Mouse (Mus musculus) kidney, embryonic 16.5 days (tissue): ENCODE measurements around the gene Zmynd8. TPM values are rescaled to one million over a fixed set of nuclear protein-coding genes. Genes with fewer than 3 reads are reported as not detected.
"Not testable (repeated sequence)": the region's sequence is repeated elsewhere in the genome, so short reads cannot be mapped to it uniquely, and the experiment has no call there.

ENCODE experiments used
- ATAC-seq: fragments of 200-750 bp; cut with Nextera tagmentation; 2 replicates; pipeline ENCODE4 v1.8.0; 2017; ENCODE audit warnings: moderate TSS enrichment; ENCODE audit not compliant: low FRiP score, low TSS enrichment
- H3K27ac ChIP-seq: fragments of 300-500 bp; sonication (generic); 2 replicates; pipeline ENCODE4 v1.5.1; 2014; ENCODE audit warnings: low read length
- H3K27me3 ChIP-seq: fragments of 300-500 bp; sonication (generic); 2 replicates; pipeline ENCODE4 v1.6.1; 2014; ENCODE audit warnings: low read length, control low read depth, mixed read lengths; ENCODE audit not compliant: insufficient read depth
- H3K36me3 ChIP-seq: fragments of 300-500 bp; sonication (generic); 2 replicates; pipeline ENCODE4 v1.6.1; 2014; ENCODE audit warnings: low read length, control low read depth, mixed read lengths; ENCODE audit not compliant: insufficient read depth
- H3K4me1 ChIP-seq: fragments of 300-500 bp; sonication (generic); 2 replicates; pipeline ENCODE4 v1.6.1; 2014; ENCODE audit warnings: low read length, control low read depth, mixed read lengths; ENCODE audit not compliant: insufficient read depth
- H3K4me2 ChIP-seq: fragments of 300-500 bp; sonication (generic); replicated peaks from 2 replicates; pipeline ENCODE4 v1.6.1; 2014; ENCODE audit warnings: low read depth, low read length
- H3K4me3 ChIP-seq: fragments of 300-500 bp; sonication (generic); 2 replicates; pipeline ENCODE4 v1.5.1; 2014; ENCODE audit warnings: mild to moderate bottlenecking, low read length
- H3K9ac ChIP-seq: fragments of 300-500 bp; sonication (generic); replicated peaks from 2 replicates; pipeline ENCODE4 v1.6.1; 2014; ENCODE audit warnings: low read length
- H3K9me3 ChIP-seq: fragments of 300-500 bp; sonication (generic); 2 replicates; pipeline ENCODE4 v1.6.1; 2016; ENCODE audit warnings: low read length, control low read depth
- WGBS: fragments of 180-500 bp; shearing (Covaris S2); extraction: QIAGEN DNeasy Blood & Tissue Kit; methylation state at CpG from one replicate; pipeline ENCODE4 v1.1.7; 2014; 5-methylcytosine and 5-hydroxymethylcytosine counted together
- polyA plus RNA-seq: library from polyadenylated mRNA; unstranded; fragments of >200 nt; fragmentation: Nextera tagmentation; extraction: Ambion mirVana; gene quantifications from 2 replicates; pipeline ENCODE4 v1.2.1, GENCODE M21; 2015

The Zmynd8 gene
- polyA plus RNA-seq, 1 experiment from 2014 or later, result 58.2 TPM

DNA sequence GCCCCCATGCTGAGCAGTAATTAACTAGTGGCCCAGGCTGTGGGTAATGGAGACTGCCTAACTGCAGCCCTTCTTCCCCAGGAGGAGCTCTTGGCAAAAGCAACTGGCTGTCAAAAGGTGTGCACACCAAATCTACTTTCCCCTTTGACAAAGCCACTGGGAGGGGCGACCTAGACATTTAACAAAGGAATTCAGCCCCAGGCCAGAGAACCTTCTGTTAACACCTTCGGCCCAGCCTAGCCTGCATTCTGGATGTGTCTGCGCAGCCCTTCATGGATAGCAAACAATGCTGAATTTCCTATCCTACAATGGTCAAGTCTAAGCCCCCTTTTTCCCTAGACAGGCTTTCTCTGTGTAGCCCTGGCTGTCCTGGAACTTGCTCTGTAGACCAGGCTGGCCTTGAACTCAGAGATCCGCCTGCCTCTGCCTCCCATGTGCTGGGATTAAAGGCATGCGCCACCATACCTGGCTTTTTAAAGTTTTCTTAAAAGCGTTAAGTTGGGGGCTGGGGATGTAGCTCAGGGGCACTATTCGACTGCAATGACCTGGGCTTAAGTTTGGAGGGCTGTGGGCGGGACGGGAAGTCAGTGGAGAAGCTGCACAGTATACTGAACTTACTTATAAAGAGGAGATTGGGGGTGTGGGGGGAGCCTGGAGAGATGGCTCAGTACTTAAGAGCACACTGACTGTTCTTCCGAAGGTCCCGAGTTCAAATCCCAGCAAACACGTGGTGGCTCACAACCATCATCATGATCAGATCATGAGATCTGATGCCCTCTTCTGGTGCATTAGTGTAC lies 90.4 kb downstream of the Zmynd8 start:
- Histone ChIP-seq H3K4me1 (no peaks in the 10 kb centered on the region), H3K27me3 (no peaks in the 10 kb centered on the region), H3K4me2 (no peak overlapping the region), H3K27ac (no peak overlapping the region), H3K9ac (no peak overlapping the region), H3K4me3 (no peak overlapping the region), H3K36me3 (peaks cover 77% of the 10 kb centered on the region), H3K9me3 (0 out of 2 replicates have a peak, but pooled peaks cover 2% of the 10 kb centered on the region)
- no peak for ATAC-seq
- 94% methylated on average over 12 of the region's 12 CpGs for WGBS

DNA sequence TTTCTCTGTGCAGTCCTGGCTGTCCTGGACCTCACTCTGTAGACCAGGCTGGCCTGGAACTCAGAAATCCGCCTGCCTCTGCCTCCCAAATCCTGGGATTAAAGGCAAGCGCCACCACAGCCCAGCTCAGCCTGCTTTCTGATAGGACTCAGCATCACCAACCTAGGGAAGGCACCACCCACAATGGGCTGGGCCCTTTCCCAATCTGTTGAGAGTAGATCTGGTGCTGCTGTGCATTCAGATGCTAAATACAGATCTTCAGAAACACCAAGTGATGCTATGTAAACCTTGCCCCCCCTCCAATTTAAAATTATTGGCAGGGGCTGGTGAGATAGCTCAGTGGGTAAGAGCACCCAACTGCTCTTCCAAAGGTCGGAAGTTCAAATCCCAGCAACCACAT lies 98.6 kb downstream of the Zmynd8 start:
- not testable (repeated sequence) for H3K9me3 ChIP-seq, H3K27me3 ChIP-seq, H3K9ac ChIP-seq, H3K4me2 ChIP-seq, ATAC-seq, H3K27ac ChIP-seq, H3K4me1 ChIP-seq, H3K4me3 ChIP-seq
- H3K36me3 ChIP-seq, result peaks cover 75% of the 10 kb centered on the region
- WGBS, result 84% methylated on average over 3 of the region's 3 CpGs

DNA sequence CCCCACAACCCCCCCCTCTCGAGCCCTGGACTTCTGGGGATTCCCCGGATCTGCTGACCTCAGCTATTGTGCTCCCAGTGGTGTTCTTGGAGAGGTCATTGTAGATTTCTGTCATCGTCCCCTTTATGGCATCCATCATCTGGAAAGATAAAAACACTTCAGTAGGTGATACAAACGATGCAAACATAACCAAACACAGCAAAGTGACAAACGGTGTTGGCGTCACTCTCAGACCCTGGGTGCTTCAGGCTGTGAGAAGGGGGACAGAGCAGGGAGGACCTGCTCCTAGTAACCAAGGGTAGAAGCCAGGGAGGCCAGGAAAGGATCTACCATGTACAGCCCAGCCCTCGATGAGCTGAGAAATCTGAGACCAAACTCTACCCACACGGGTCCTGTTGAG lies 100.9 kb downstream of the Zmynd8 start:
- no peak overlapping the region for H3K4me3 ChIP-seq
- no peaks in the 10 kb centered on the region for H3K9me3 ChIP-seq
- H3K27me3 ChIP-seq, result no peaks in the 10 kb centered on the region
- no peak overlapping the region for H3K4me2 ChIP-seq
- H3K9ac ChIP-seq, result no peak overlapping the region
- H3K4me1 ChIP-seq, result no peaks in the 10 kb centered on the region
- H3K27ac ChIP-seq, result no peak overlapping the region
- H3K36me3 ChIP-seq, result peaks cover 78% of the 10 kb centered on the region
- no peak for ATAC-seq
- 67% methylated on average over 8 of the region's 8 CpGs for WGBS

DNA sequence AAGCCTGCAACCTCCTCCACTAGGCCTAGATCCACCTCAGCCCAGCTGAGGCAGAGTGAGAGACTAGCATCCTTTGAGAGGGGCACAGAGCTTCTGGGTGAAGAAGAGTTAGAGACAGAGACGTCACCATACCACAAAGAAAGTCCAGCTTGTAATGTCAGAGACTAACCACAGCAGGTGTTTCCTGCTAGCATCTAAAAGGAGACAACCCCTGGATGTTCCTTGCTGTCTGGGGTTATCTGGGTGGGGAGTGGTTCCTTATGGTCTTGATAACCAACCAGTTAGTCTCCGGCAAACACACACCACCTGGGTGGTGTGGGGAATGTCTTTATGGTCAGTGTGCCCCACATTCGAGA lies 105.6 kb downstream of the Zmynd8 start:
- no peaks in the 10 kb centered on the region for H3K27me3 ChIP-seq
- H3K27ac ChIP-seq, result no peak overlapping the region
- no peak overlapping the region for H3K4me2 ChIP-seq
- ATAC-seq, result no peak
- WGBS, result 77% methylated on average over 3 of the region's 3 CpGs
- H3K9me3 ChIP-seq, result no peaks in the 10 kb centered on the region
- no peak overlapping the region for H3K4me3 ChIP-seq
- peaks cover 78% of the 10 kb centered on the region for H3K36me3 ChIP-seq
- H3K4me1 ChIP-seq, result peaks cover 2% of the 10 kb centered on the region
- no peak overlapping the region for H3K9ac ChIP-seq

DNA sequence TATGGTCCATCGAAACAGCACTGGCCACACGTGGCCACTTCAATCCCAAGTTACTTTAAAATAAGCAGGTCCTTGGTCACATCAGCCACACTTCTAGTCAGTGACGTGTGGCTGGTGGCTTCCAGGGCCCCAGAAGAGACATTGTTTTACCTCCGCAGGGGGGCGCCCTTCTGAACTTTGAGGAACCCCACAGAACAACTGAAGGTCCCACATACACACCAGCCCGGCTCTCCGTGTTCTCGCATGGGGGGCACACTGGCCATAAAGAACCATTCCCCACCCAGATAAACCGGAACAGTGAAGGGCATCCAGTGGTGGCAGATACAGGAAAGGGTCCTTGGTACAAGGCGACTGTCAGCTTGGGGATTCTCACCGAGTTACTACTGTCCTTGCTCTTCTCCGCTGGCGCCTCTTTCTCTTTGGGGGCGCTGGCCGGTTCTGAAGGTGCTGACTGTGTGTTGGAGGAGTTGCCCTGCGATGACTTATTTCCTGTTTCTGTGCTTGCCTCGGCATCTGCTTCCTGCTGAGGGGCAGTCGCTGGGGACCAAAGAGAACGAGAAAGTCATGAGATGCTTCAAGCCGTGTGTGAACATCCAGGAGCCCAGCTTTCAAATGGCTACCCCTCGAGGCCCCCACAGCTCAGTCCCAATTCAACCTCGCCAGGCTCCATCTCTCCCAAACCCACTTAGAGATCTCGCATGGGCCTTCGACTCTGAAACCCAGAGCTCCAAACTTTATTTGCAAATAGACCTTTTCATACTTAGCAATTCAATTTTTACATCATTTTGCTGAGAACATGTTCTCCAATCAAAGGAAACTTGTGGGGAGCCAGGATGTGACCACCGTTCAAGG lies 106.2 kb downstream of the Zmynd8 start:
- H3K4me3 ChIP-seq, result no peak overlapping the region
- H3K4me1 ChIP-seq, result peaks cover 8% of the 10 kb centered on the region
- no peaks in the 10 kb centered on the region for H3K9me3 ChIP-seq
- H3K27ac ChIP-seq, result no peak overlapping the region
- 84% methylated on average over 25 of the region's 25 CpGs for WGBS
- no peak overlapping the region for H3K9ac ChIP-seq
- no peak overlapping the region for H3K4me2 ChIP-seq
- H3K36me3 ChIP-seq, result peaks cover 75% of the 10 kb centered on the region
- H3K27me3 ChIP-seq, result no peaks in the 10 kb centered on the region
- ATAC-seq, result no peak

DNA sequence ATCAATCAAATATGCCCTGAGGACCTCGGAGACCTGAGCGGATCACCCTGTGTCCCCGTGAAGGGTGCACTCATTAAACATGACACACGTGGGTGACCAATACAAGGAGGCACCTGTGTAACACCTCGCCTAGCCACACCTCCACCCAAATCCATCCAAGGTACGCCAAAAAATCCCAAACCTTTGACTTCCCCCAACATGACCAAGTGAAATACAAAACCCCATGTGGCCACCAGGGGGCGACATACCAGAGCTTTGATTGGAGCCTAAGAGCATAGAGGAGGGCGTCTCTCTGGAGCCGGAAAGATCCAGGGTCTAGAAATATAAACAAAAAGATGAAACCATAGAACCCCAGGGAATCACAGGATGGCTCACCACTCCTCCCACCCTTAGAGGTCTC lies 107.2 kb downstream of the Zmynd8 start:
- peaks cover 71% of the 10 kb centered on the region for H3K36me3 ChIP-seq
- no peak overlapping the region for H3K4me2 ChIP-seq
- H3K27me3 ChIP-seq, result no peaks in the 10 kb centered on the region
- H3K27ac ChIP-seq, result no peak overlapping the region
- H3K4me1 ChIP-seq, result peaks cover 10% of the 10 kb centered on the region
- H3K9me3 ChIP-seq, result no peaks in the 10 kb centered on the region
- ATAC-seq, result no peak
- H3K9ac ChIP-seq, result no peak overlapping the region
- no peak overlapping the region for H3K4me3 ChIP-seq
- 64% methylated on average over 9 of the region's 9 CpGs for WGBS

DNA sequence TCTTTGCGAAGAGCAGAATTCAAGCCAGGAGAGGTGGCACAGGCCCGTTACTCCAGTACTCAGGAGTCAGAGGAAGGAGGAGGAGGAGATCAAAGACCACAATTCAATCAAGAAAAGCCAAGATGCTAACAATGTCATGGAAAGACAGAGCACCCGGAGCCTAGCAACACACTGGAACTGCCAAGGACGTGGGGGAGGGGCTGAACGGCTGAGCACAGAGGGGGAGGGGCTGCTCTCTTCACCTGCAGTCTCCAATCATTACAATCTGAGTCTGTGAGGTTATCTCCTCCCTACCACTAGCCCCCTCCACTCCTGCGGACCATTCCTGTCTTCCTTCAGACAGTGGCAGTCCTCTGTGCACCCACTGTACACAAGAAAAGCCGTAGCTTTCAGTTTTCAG lies 107.8 kb downstream of the Zmynd8 start:
- Histone ChIP-seq H3K4me3 (no peak overlapping the region), H3K27me3 (no peaks in the 10 kb centered on the region), H3K36me3 (peaks cover 72% of the 10 kb centered on the region), H3K4me1 (peaks cover 10% of the 10 kb centered on the region), H3K9ac (no peak overlapping the region), H3K9me3 (no peaks in the 10 kb centered on the region), H3K4me2 (no peak overlapping the region), H3K27ac (no peak overlapping the region)
- 44% methylated on average over 7 of the region's 7 CpGs for WGBS
- ATAC-seq, result no peak

DNA sequence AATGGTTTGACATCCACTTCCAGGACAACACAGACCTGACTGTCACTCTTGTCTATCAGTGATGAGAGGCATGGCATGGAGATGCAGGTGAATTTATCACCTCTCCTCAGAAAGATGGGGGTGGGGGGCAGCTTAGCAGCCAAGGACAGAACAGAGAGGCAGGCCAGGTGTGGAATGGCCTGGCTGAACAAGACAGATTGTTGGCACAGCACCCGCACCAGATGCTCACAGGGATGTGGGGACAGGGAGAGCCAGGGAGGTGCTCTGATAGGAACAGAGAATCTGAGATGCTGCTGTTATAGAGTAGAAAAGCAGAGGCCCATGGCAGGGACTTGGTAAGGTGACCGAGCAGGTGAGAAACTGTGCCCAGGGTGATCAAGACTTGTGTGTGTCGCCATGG lies 109.1 kb downstream of the Zmynd8 start:
- H3K27me3 ChIP-seq, result no peaks in the 10 kb centered on the region
- WGBS, result 91% methylated on average over 3 of the region's 3 CpGs
- no peaks in the 10 kb centered on the region for H3K9me3 ChIP-seq
- no peak overlapping the region for H3K4me3 ChIP-seq
- no peak overlapping the region for H3K9ac ChIP-seq
- H3K4me2 ChIP-seq, result no peak overlapping the region
- H3K36me3 ChIP-seq, result peaks cover 77% of the 10 kb centered on the region
- no peak for ATAC-seq
- peaks cover 10% of the 10 kb centered on the region for H3K4me1 ChIP-seq
- H3K27ac ChIP-seq, result no peak overlapping the region

DNA sequence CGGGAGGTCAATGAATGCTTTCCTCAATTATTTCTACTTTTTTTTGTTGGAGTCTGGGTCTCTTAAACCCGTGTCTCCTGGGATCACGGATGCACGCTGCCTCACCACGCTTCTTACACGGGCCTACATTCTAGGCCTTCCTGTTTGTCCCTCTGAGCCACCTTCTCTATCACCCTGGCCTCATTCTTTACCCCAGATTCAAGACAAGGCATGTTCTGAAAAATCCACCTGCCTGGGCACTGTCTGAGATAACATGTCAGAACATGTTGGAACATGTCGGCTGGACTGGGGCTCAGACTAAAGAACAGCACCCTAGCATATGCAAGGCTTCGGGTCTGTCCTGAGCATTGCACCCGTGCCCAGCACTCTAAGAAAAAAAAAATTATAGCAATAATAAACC lies 110.0 kb downstream of the Zmynd8 start:
- 95% methylated on average over 9 of the region's 9 CpGs for WGBS
- ATAC-seq, result no peak
- Histone ChIP-seq H3K4me1 (peaks cover 10% of the 10 kb centered on the region), H3K9me3 (no peaks in the 10 kb centered on the region), H3K4me3 (no peak overlapping the region), H3K27ac (no peak overlapping the region), H3K36me3 (peaks cover 77% of the 10 kb centered on the region), H3K27me3 (no peaks in the 10 kb centered on the region), H3K4me2 (no peak overlapping the region), H3K9ac (no peak overlapping the region)

DNA sequence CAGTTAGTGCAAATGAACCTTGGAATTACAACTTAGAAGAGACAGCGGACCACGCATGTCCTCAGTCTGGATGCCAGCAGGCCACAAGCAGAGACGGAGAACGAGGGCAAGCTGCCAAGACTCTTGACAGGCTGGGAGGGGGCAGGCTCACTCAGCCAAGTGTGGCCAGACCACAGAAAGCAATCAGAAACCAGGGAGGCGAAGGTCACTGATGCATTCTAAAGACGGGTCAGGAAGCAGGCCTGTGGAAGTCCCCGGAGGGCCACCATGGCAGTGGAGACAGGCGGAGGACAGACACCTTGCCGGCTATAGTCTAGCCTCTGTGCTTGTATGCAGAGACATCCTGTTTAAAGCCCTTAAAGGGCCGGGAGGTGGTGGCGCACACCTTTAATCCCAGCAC lies 110.8 kb downstream of the Zmynd8 start:
- Histone ChIP-seq H3K9me3 (no peaks in the 10 kb centered on the region), H3K4me3 (no peak overlapping the region), H3K27ac (peak overlapping the region; percentile 57), H3K27me3 (no peaks in the 10 kb centered on the region), H3K36me3 (peaks cover 77% of the 10 kb centered on the region), H3K4me2 (no peak overlapping the region), H3K9ac (no peak overlapping the region), H3K4me1 (peaks cover 10% of the 10 kb centered on the region)
- 22% methylated on average over 11 of the region's 11 CpGs for WGBS
- peak; percentile 88 for ATAC-seq
